Mouse (Mus musculus): ENCODE results near the gene Gjc2. TPM values are rescaled to one million over a fixed set of nuclear protein-coding genes. Genes with fewer than 3 reads are reported as not detected.
A peak's percentile ranks its signal among the peaks of the same experiment; 100 is the strongest.
"Not testable (repeated sequence)": the region's sequence is repeated elsewhere in the genome, so short reads cannot be mapped to it uniquely, and the experiment has no call there.

Gene Gjc2
- polyA plus RNA-seq, 1 experiment = 1.4 TPM

GRCm38 (mm10) chr11:59218389-59218998, 35.5 kb upstream of the Gjc2 start:
- TF ChIP-seq CTCF (conservative IDR thresholded peaks at IDR 0.05; ENCODE audit: insufficient read depth, insufficient read length, low read depth, low read length) (no peak), POLR2A (IDR thresholded peaks at IDR 0.05; ENCODE audit: low read depth, low read length) (no peak)
- peak; percentile 79 for DNase-seq
- Histone ChIP-seq H3K4me1 (ENCODE audit: control insufficient read depth, insufficient read depth, low read length) (peaks cover 31% of the 10 kb centered on the region), H3K4me3 (ENCODE audit: insufficient read depth, low read depth, low read length) (no peak overlapping the region), H3K27ac (ENCODE audit: insufficient read depth, low read depth, low read length) (peak overlapping the region; percentile 54), H3K27me3 (replicated peaks; ENCODE audit: control insufficient read depth, insufficient read depth, low read length) (no peaks in the 10 kb centered on the region), H3K36me3 (ENCODE audit: control insufficient read depth, insufficient read depth, low read length) (no peaks in the 10 kb centered on the region)
- 56% methylated on average over 4 of the region's 4 CpGs for WGBS

GRCm38 (mm10) chr11:59216955-59217354, 33.9 kb upstream of the Gjc2 start:
- no peaks in the 10 kb centered on the region for H3K27me3 ChIP-seq (replicated peaks; ENCODE audit: control insufficient read depth, insufficient read depth, low read length)
- WGBS = 48% methylated on average over 3 of the region's 3 CpGs
- no peak for TF ChIP-seq POLR2A (IDR thresholded peaks at IDR 0.05; ENCODE audit: low read depth, low read length)
- H3K4me3 ChIP-seq (ENCODE audit: insufficient read depth, low read depth, low read length) = no peak overlapping the region
- H3K4me1 ChIP-seq (ENCODE audit: control insufficient read depth, insufficient read depth, low read length) = peaks cover 19% of the 10 kb centered on the region
- no peak overlapping the region for H3K27ac ChIP-seq (ENCODE audit: insufficient read depth, low read depth, low read length)
- no peaks in the 10 kb centered on the region for H3K36me3 ChIP-seq (ENCODE audit: control insufficient read depth, insufficient read depth, low read length)
- no peak for DNase-seq

- no peak for DNase-seq
- 82% methylated on average over 12 of the region's 12 CpGs for WGBS
- Histone ChIP-seq H3K4me1 (ENCODE audit: control insufficient read depth, insufficient read depth, low read length) (peaks cover 14% of the 10 kb centered on the region; the same call in 1 of the 2 replicates), H3K27ac (ENCODE audit: insufficient read depth, low read depth, low read length) (no peak overlapping the region), H3K27me3 (replicated peaks; ENCODE audit: control insufficient read depth, insufficient read depth, low read length) (no peaks in the 10 kb centered on the region), H3K36me3 (ENCODE audit: control insufficient read depth, insufficient read depth, low read length) (0 out of 2 replicates have a peak, but pooled peaks cover 2% of the 10 kb centered on the region), H3K4me3 (ENCODE audit: insufficient read depth, low read depth, low read length) (no peak overlapping the region)
- TF ChIP-seq POLR2A (IDR thresholded peaks at IDR 0.05; ENCODE audit: low read depth, low read length) (no peak), CTCF (conservative IDR thresholded peaks at IDR 0.05; ENCODE audit: insufficient read depth, insufficient read length, low read depth, low read length) (no peak)
Observed at GRCm38 (mm10) chr11:59212892-59213494, 30.0 kb upstream of the Gjc2 start.

- not testable (repeated sequence) for DNase-seq; H3K27me3 ChIP-seq (replicated peaks; ENCODE audit: control insufficient read depth, insufficient read depth, low read length); H3K36me3 ChIP-seq (ENCODE audit: control insufficient read depth, insufficient read depth, low read length); H3K4me3 ChIP-seq (ENCODE audit: insufficient read depth, low read depth, low read length); H3K27ac ChIP-seq (ENCODE audit: insufficient read depth, low read depth, low read length)
- H3K4me1 ChIP-seq (ENCODE audit: control insufficient read depth, insufficient read depth, low read length) = peaks cover 13% of the 10 kb centered on the region; the same call in 1 of the 2 replicates
- 58% methylated on average over 12 of the region's 12 CpGs for WGBS
Observed at GRCm38 (mm10) chr11:59212320-59212719, 29.3 kb upstream of the Gjc2 start.

GRCm38 (mm10) chr11:59211561-59211960, 28.5 kb upstream of the Gjc2 start:
- not testable (repeated sequence) for H3K36me3 ChIP-seq (ENCODE audit: control insufficient read depth, insufficient read depth, low read length)
- WGBS = 83% methylated on average over 9 of the region's 9 CpGs

GRCm38 (mm10) chr11:59210020-59210419, 27.0 kb upstream of the Gjc2 start:
- Histone ChIP-seq H3K36me3 (ENCODE audit: control insufficient read depth, insufficient read depth, low read length) (0 out of 2 replicates have a peak, but pooled peaks cover 2% of the 10 kb centered on the region), H3K27me3 (replicated peaks; ENCODE audit: control insufficient read depth, insufficient read depth, low read length) (no peaks in the 10 kb centered on the region), H3K27ac (ENCODE audit: insufficient read depth, low read depth, low read length) (no peak overlapping the region), H3K4me3 (ENCODE audit: insufficient read depth, low read depth, low read length) (no peak overlapping the region), H3K4me1 (ENCODE audit: control insufficient read depth, insufficient read depth, low read length) (peaks cover 8% of the 10 kb centered on the region; the same call in 1 of the 2 replicates)
- no peak for DNase-seq
- TF ChIP-seq POLR2A (IDR thresholded peaks at IDR 0.05; ENCODE audit: low read depth, low read length) = no peak
- no peak for TF ChIP-seq CTCF (conservative IDR thresholded peaks at IDR 0.05; ENCODE audit: insufficient read depth, insufficient read length, low read depth, low read length)
- 58% methylated on average over 4 of the region's 4 CpGs for WGBS

More at GRCm38 (mm10) chr11:59211561-59211960, 28.5 kb upstream of the Gjc2 start:
- H3K4me3 ChIP-seq (ENCODE audit: insufficient read depth, low read depth, low read length); DNase-seq; H3K27ac ChIP-seq (ENCODE audit: insufficient read depth, low read depth, low read length); H3K27me3 ChIP-seq (replicated peaks; ENCODE audit: control insufficient read depth, insufficient read depth, low read length); H3K4me1 ChIP-seq (ENCODE audit: control insufficient read depth, insufficient read depth, low read length): not testable (repeated sequence)

- no peak overlapping the region for H3K27ac ChIP-seq (ENCODE audit: insufficient read depth, low read depth, low read length)
Observed at GRCm38 (mm10) chr11:59209580-59209979, 26.6 kb upstream of the Gjc2 start.

More at GRCm38 (mm10) chr11:59209580-59209979, 26.6 kb upstream of the Gjc2 start:
- Histone ChIP-seq H3K36me3 (ENCODE audit: control insufficient read depth, insufficient read depth, low read length) (0 out of 2 replicates have a peak, but pooled peaks cover 2% of the 10 kb centered on the region), H3K4me1 (ENCODE audit: control insufficient read depth, insufficient read depth, low read length) (peaks cover 8% of the 10 kb centered on the region; the same call in 1 of the 2 replicates), H3K27me3 (replicated peaks; ENCODE audit: control insufficient read depth, insufficient read depth, low read length) (no peaks in the 10 kb centered on the region), H3K4me3 (ENCODE audit: insufficient read depth, low read depth, low read length) (no peak overlapping the region)
- no peak for DNase-seq
- no peak for TF ChIP-seq CTCF (conservative IDR thresholded peaks at IDR 0.05; ENCODE audit: insufficient read depth, insufficient read length, low read depth, low read length)
- TF ChIP-seq POLR2A (IDR thresholded peaks at IDR 0.05; ENCODE audit: low read depth, low read length) = no peak
- 50% methylated on average over 5 of the region's 5 CpGs for WGBS

All from kidney, adult 2 months (tissue).